Mouse (Mus musculus): Measurements from ENCODE around the gene Ptprj.

Gene Ptprj

GRCm38 (mm10) chr2:90580236-90581005 is at the start of gene Ptprj:
TSS of gene Ptprj (minus strand) at chr2:90580647.
- peak; percentile 35 for DNase-seq (ENCODE audit: low spot score)

- DNase-seq (ENCODE audit: low spot score): no peak
These were observed 49.1 kb upstream of the Ptprj start for GRCm38 (mm10) chr2:90629552-90629951.

GRCm38 (mm10) chr2:90628261-90628660 is 47.8 kb upstream of the Ptprj start:
- DNase-seq (ENCODE audit: low spot score): no peak

GRCm38 (mm10) chr2:90624920-90625319 is 44.5 kb upstream of the Ptprj start:
- DNase-seq (ENCODE audit: low spot score): no peak

- no peak for DNase-seq (ENCODE audit: low spot score)
These were observed 43.9 kb upstream of the Ptprj start for GRCm38 (mm10) chr2:90624339-90624738.

- DNase-seq (ENCODE audit: low spot score): no peak
These were observed 40.4 kb upstream of the Ptprj start for GRCm38 (mm10) chr2:90620815-90621214.

GRCm38 (mm10) chr2:90619648-90620047 is 39.2 kb upstream of the Ptprj start:
- DNase-seq (ENCODE audit: low spot score): no peak

GRCm38 (mm10) chr2:90614651-90615171 is 34.3 kb upstream of the Ptprj start:
- no peak for DNase-seq (ENCODE audit: low spot score)

GRCm38 (mm10) chr2:90613591-90613990 is 33.1 kb upstream of the Ptprj start:
- no peak for DNase-seq (ENCODE audit: low spot score)

- no peak for DNase-seq (ENCODE audit: low spot score)
These were observed 32.6 kb upstream of the Ptprj start for GRCm38 (mm10) chr2:90613006-90613405.

GRCm38 (mm10) chr2:90611959-90612571 is 31.6 kb upstream of the Ptprj start:
- DNase-seq (ENCODE audit: low spot score): no peak

GRCm38 (mm10) chr2:90601056-90601455 is 20.6 kb upstream of the Ptprj start:
- DNase-seq (ENCODE audit: low spot score): no peak

- DNase-seq (ENCODE audit: low spot score): no peak
These were observed 7.7 kb upstream of the Ptprj start for GRCm38 (mm10) chr2:90588141-90588540.

GRCm38 (mm10) chr2:90584506-90584905 is 4.1 kb upstream of the Ptprj start:
- DNase-seq (ENCODE audit: low spot score): no peak

- DNase-seq (ENCODE audit: low spot score): no peak
These were observed 3.2 kb upstream of the Ptprj start for GRCm38 (mm10) chr2:90583628-90584131.

GRCm38 (mm10) chr2:90582814-90583213 is 2.4 kb upstream of the Ptprj start:
- no peak for DNase-seq (ENCODE audit: low spot score)

GRCm38 (mm10) chr2:90582311-90582710 is 1.9 kb upstream of the Ptprj start:
- no peak for DNase-seq (ENCODE audit: low spot score)

GRCm38 (mm10) chr2:90581796-90582125 is 1.3 kb upstream of the Ptprj start:
- no peak for DNase-seq (ENCODE audit: low spot score)

GRCm38 (mm10) chr2:90581006-90581795 is 754 bp upstream of the Ptprj start:
- peak; percentile 45 for DNase-seq (ENCODE audit: low spot score)

- peak; percentile 38 for DNase-seq (ENCODE audit: low spot score)
These were observed 665 bp downstream of the Ptprj start for GRCm38 (mm10) chr2:90579728-90580235.

GRCm38 (mm10) chr2:90579038-90579727 is 1.3 kb downstream of the Ptprj start:
- no peak for DNase-seq (ENCODE audit: low spot score)
